Mouse (Mus musculus) ES-E14 (cell line): ENCODE data around the gene Hmox1.

Source experiments
- CHD2 ChIP-seq: IDR thresholded peaks from 2 replicates; pipeline ENCODE4 v1.6.1; 2014; ENCODE audit warnings: mild to moderate bottlenecking, low read depth, low read length, inconsistent platforms
- HCFC1 ChIP-seq: IDR thresholded peaks from 2 replicates; pipeline ENCODE4 v1.6.1; 2012; ENCODE audit warnings: low read length, inconsistent platforms, borderline replicate concordance; ENCODE audit not compliant: insufficient read depth
- MAFK ChIP-seq: IDR thresholded peaks from 2 replicates; pipeline ENCODE4 v1.6.1; 2014; ENCODE audit warnings: mild to moderate bottlenecking, low read depth, low read length, inconsistent platforms; ENCODE audit not compliant: insufficient read depth
- ZC3H11A ChIP-seq: IDR thresholded peaks from 2 replicates; pipeline ENCODE4 v1.6.1; 2012; ENCODE audit warnings: low read depth, mild to moderate bottlenecking, inconsistent platforms, low read length, borderline replicate concordance
- ZNF384 ChIP-seq: IDR thresholded peaks from 2 replicates; pipeline ENCODE4 v1.6.1; 2012; ENCODE audit warnings: low read depth, low read length, inconsistent platforms

DNA sequence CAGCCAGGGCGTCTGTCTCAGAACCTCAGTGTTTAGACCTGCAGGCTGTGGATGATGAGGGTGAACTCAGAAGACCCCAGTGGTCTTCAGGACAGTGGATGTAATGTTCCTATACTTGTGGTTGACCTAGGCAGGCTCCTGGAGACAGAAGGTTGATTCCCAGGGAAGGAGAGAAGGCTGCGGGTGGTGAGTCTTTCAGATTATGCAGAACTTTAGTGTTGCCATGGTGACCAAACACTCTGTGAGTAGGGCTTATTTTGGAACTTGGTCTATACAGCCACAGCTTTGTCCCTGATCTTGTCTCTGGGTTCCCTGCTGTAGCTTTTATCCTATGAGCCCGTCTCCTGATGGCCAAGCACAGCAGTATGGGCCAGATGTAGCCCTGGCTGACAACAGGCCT, 44.1 kb downstream of the Hmox1 start:
- no peak for TF ChIP-seq ZC3H11A
- TF ChIP-seq CHD2 = no peak
- TF ChIP-seq ZNF384 = no peak
- TF ChIP-seq MAFK = no peak
- TF ChIP-seq HCFC1 = no peak
